Mouse (Mus musculus) olfactory bulb, adult 2 months (tissue): Measurements from ENCODE around the gene Mrpl34.

Experiments used
- CTCF ChIP-seq: fragments of 200-500 bp; IDR thresholded peaks from 2 replicates; pipeline ENCODE4 v1.5.1; 2012; ENCODE audit warnings: low read depth, mild to moderate bottlenecking, low read length, moderate library complexity; ENCODE audit not compliant: insufficient read depth
- POLR2A ChIP-seq: fragments of 200-500 bp; IDR thresholded peaks from 2 replicates; pipeline ENCODE4 v1.6.1; 2012; ENCODE audit warnings: mild to moderate bottlenecking, low read depth, low read length, moderate library complexity; ENCODE audit not compliant: insufficient read depth

DNA sequence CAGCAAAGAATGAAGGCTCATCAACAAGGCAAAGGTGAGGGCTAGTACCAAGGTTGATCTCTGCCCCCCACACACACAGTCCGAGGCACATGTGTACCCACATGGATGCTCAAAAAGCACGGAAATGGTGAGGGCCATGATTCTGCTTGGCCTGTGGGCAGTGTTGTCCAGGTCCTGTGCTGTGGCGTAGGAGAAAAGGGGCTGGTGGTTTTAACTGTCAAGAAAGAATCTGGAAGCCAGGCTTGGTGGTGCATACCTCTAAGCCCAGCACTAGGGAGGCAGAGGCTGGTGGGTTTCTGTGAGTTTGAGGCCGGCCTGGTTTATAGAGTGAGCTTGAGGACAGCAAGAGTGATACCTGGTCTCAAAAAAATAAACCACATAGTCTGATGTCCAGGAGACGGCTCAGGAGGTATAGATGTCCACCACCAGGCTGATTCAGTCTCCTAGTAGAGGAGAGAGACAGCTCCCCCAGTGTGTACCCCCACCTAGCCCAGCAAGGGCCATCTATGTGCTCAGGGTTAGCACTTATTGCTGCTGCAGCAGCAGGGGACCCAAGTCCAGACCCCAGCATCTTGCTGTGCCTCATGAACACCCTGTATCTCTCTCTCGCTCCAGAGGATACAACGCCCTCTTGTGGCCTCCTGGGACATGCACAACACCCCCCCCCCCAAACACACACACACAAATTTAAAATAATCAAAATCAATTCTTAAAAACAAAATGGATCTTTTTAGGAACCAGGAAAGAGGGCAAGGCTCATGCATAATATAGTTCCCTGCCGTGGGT, 8.0 kb downstream of the Mrpl34 start:
- TF ChIP-seq POLR2A (no peak), CTCF (peak; percentile 50; the same call in 1 of the 2 replicates)
